Mouse (Mus musculus) neural tube, embryonic 15.5 days (tissue): ENCODE results near the gene Bcas1. TPM values are rescaled to one million over a fixed set of nuclear protein-coding genes. Genes with fewer than 3 reads are reported as not detected.
A peak's percentile ranks its signal among the peaks of the same experiment; 100 is the strongest.

Experiments used
- ATAC-seq: fragments of 200-750 bp; cut with Nextera tagmentation; 2 replicates; pipeline ENCODE4 v1.8.0; 2017; ENCODE audit warnings: mild to moderate bottlenecking, moderate TSS enrichment, moderate library complexity; ENCODE audit not compliant: low FRiP score
- H3K27ac ChIP-seq: fragments of 300-500 bp; sonication (generic); replicated peaks from 2 replicates; pipeline ENCODE4 v1.5.1; 2015; ENCODE audit warnings: mild to moderate bottlenecking, inconsistent platforms
- H3K27me3 ChIP-seq: fragments of 300-500 bp; sonication (generic); replicated peaks from 2 replicates; pipeline ENCODE4 v1.6.1; 2015; ENCODE audit warnings: inconsistent platforms
- H3K36me3 ChIP-seq: fragments of 300-500 bp; sonication (generic); 2 replicates; pipeline ENCODE4 v1.6.1; 2015; ENCODE audit warnings: inconsistent platforms
- H3K4me1 ChIP-seq: fragments of 300-500 bp; sonication (generic); 2 replicates; pipeline ENCODE4 v1.6.1; 2015; ENCODE audit warnings: inconsistent platforms
- H3K4me2 ChIP-seq: fragments of 300-500 bp; sonication (generic); 2 replicates; pipeline ENCODE4 v1.6.1; 2015; ENCODE audit warnings: inconsistent platforms, mild to moderate bottlenecking, moderate library complexity
- H3K4me3 ChIP-seq: fragments of 300-500 bp; sonication (generic); replicated peaks from 2 replicates; pipeline ENCODE4 v1.5.1; 2015; ENCODE audit warnings: mild to moderate bottlenecking, inconsistent platforms
- H3K9ac ChIP-seq: fragments of 300-500 bp; sonication (generic); replicated peaks from 2 replicates; pipeline ENCODE4 v1.6.1; 2015; ENCODE audit warnings: mild to moderate bottlenecking, inconsistent platforms
- H3K9me3 ChIP-seq: fragments of 300-500 bp; sonication (generic); replicated peaks from 2 replicates; pipeline ENCODE4 v1.6.1; 2016; ENCODE audit warnings: inconsistent platforms
- WGBS: fragments of 180-500 bp; shearing (Covaris S2); methylation state at CpG from one replicate; pipeline ENCODE4 v1.1.7; 2015; ENCODE audit warnings: mixed read lengths; 5-methylcytosine and 5-hydroxymethylcytosine counted together
- polyA plus RNA-seq: library from polyadenylated mRNA; unstranded; fragments of >200 nt; fragmentation: Nextera tagmentation; extraction: Ambion mirVana; gene quantifications from 2 replicates; pipeline ENCODE4 v1.2.1, GENCODE M21; 2015

Bcas1 gene
- polyA plus RNA-seq, 1 experiment from 2014 or later = 10.6 TPM

DNA sequence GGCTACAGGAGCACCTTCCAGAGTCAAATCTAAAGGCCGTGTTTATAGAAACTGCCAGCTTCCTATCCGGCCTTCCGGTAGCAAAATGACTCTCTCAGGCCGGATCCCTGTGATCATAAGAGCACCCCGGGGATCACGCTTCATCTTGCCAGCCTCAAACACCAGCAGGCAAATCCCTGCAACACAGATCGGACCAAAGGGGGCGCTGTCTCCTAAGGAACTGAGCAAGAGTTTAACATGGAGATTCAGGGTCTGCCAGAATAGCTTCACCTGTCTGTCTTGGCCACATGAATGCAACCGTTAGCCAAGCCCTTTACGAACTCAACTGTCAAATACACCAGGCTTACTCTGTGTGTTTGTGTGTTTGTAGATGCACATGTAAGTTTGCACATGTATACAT, 8.9 kb downstream of the Bcas1 start:
- whole genome bisulfite sequencing = 48% methylated on average over 10 of the region's 10 CpGs
- H3K4me3 ChIP-seq = no peak overlapping the region
- H3K4me2 ChIP-seq = no peak overlapping the region
- ATAC-seq = no peak
- H3K27me3 ChIP-seq = peaks cover 2% of the 10 kb centered on the region; the same call in 1 of the 2 replicates
- no peaks in the 10 kb centered on the region for H3K9me3 ChIP-seq
- no peak overlapping the region for H3K27ac ChIP-seq
- H3K4me1 ChIP-seq = peaks cover 3% of the 10 kb centered on the region; the same call in 1 of the 2 replicates
- H3K9ac ChIP-seq = no peak overlapping the region
- no peaks in the 10 kb centered on the region for H3K36me3 ChIP-seq

DNA sequence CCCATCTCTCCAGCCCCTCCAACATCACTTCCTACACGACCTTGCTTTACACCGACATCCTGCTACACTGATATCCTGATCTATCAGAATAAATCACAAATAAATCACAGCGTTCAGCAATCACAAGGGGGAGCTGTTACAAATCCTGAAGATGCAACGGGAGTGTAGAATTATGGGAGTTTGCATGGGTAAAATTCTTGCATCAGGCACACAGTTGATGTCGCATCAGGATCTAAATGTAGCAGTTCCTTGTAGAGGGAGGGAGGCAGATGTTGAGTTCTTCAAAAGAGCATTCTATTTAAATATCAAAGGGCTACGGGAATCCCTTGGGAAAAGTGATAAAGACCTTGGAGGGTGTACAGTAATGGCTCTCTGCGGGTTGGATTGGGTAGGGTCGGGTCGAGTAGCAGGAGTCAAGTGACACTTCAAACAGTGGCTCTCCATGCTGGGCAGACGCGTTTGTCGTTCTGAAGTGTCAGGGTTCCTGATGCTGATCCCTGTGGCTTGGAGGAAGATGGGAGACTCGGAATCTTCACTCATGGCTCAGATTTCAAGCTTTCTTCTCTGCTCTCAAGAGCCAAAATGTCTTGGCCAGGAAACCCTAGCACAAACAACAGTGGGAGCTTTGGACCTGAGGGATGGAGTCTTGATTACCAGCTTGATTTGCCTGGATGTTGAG, 16.0 kb downstream of the Bcas1 start:
- Histone ChIP-seq H3K27me3 (peaks cover 6% of the 10 kb centered on the region; the same call in 1 of the 2 replicates), H3K4me1 (peaks cover 18% of the 10 kb centered on the region), H3K9me3 (no peaks in the 10 kb centered on the region), H3K27ac (no peak overlapping the region), H3K9ac (no peak overlapping the region), H3K4me3 (peak overlapping the region; percentile 9; the same call in 1 of the 2 replicates), H3K36me3 (no peaks in the 10 kb centered on the region), H3K4me2 (peak overlapping the region; percentile 45)
- ATAC-seq = no peak
- 11% methylated on average over 13 of the region's 13 CpGs for WGBS

DNA sequence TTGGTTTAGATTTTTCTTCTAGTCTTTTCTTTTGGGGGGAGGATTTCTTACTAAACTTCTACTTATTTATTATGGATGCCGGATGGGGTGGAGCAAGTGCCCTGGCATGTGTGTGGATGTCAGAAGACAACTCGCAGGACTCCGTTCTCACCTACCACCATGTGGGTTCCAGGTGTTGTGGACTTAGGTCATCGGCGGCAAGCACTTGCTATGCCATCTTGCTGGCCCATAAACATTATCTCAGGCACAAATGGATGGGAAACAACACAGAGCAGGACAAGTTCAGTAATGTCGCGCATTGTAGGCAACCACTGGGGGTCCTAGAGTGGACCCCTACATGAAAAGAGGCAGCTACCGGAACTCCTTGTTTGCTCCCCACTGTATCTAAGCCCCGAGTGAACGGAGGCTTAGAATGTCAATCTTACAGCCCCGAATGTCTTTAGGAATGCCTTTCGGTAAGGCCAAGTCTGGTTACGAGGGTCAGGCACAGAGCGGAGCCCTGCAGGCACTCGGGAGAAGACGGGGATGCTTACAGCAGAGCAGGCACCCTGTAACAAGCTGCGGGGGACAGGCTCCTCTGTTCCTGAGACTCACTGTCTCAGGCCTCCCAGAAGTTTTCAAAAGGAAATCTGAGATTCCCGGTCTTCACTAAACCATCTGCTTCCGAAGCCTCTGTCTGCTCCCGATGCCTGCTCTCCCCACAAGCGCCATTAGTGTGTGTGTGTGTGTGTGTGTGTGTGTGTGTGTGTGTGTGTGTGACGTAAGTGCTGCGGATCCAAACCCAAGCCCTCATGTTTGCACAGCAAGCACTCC, 16.8 kb downstream of the Bcas1 start:
- H3K4me1 ChIP-seq = peaks cover 25% of the 10 kb centered on the region
- no peaks in the 10 kb centered on the region for H3K9me3 ChIP-seq
- H3K27me3 ChIP-seq = peaks cover 6% of the 10 kb centered on the region; the same call in 1 of the 2 replicates
- H3K4me3 ChIP-seq = peak overlapping the region; percentile 9; the same call in 1 of the 2 replicates
- H3K4me2 ChIP-seq = peak overlapping the region; percentile 45
- 30% methylated on average over 23 of the region's 23 CpGs for WGBS
- no peaks in the 10 kb centered on the region for H3K36me3 ChIP-seq
- ATAC-seq = no peak
- no peak overlapping the region for H3K27ac ChIP-seq
- no peak overlapping the region for H3K9ac ChIP-seq

DNA sequence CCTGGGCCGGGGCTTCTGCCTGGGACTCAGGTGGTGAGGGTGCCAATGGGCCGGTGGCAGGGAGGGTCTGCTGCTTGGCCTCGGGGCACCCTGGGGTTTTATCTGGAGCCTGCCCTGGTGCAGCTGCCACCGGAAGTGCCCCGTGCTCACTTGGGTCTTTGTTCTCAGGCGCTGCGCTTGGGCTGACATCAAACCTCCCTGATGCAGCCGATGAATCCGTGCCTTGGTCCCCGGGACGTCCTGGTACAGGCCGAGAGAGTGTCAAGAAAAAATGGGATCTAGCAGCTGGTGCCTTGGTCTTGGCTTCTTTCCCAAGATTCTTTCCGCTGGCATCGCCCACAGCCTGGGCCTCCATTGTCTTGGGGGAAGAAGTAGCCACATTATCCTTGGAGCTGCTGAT, 21.2 kb downstream of the Bcas1 start:
- Histone ChIP-seq H3K27ac (peak overlapping the region; percentile 23; the same call in 1 of the 2 replicates), H3K4me2 (peak overlapping the region; percentile 19), H3K4me1 (peaks cover 45% of the 10 kb centered on the region), H3K4me3 (no peak overlapping the region), H3K27me3 (peaks cover 6% of the 10 kb centered on the region; the same call in 1 of the 2 replicates), H3K9ac (no peak overlapping the region), H3K36me3 (no peaks in the 10 kb centered on the region), H3K9me3 (no peaks in the 10 kb centered on the region)
- no peak for ATAC-seq
- WGBS = 40% methylated on average over 14 of the region's 14 CpGs

DNA sequence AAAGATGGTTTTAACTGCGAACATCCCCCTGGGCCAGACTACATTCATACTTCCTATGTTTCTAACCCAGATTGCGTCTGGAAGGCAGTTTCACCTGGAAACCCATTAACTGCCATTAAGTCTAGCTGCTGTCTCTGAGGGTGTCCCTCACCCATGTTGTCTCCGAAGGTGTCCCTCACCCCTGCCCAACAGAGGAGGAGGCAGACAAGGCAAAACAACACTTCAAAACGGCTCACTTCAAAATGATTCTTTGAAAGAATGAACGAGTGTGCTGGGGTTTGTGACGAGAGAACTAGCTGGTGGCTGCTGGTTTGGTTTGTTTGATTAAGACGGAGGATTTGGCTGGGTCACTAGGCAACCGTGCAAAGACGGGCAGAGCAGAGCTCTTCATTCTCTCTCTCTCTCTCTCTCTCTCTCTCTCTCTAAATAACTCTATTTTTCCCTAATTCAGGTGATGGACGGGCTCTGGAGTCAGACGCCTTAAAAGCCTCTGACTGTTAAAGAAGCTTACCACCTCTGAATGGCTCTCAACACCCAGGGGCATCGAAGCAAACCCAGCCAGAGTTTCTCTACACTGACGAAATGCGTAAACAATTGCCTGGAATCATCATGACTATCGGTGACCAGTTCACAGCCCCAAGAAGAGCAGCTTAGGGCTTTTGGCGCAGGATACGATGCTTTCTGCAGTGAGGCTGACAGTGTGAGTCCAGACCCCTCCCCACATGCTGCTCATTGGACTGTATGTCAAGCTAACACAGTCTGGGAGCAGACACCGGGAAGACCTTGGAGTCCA, 22.7 kb downstream of the Bcas1 start:
- Histone ChIP-seq H3K36me3 (no peaks in the 10 kb centered on the region), H3K27me3 (no peaks in the 10 kb centered on the region), H3K27ac (peak overlapping the region; percentile 70), H3K4me3 (peak overlapping the region; percentile 5; the same call in 1 of the 2 replicates), H3K4me1 (peaks cover 47% of the 10 kb centered on the region), H3K9me3 (no peaks in the 10 kb centered on the region), H3K9ac (no peak overlapping the region), H3K4me2 (peak overlapping the region; percentile 41)
- 21% methylated on average over 18 of the region's 18 CpGs for WGBS
- no peak; the same call in 1 of the 2 replicates for ATAC-seq

DNA sequence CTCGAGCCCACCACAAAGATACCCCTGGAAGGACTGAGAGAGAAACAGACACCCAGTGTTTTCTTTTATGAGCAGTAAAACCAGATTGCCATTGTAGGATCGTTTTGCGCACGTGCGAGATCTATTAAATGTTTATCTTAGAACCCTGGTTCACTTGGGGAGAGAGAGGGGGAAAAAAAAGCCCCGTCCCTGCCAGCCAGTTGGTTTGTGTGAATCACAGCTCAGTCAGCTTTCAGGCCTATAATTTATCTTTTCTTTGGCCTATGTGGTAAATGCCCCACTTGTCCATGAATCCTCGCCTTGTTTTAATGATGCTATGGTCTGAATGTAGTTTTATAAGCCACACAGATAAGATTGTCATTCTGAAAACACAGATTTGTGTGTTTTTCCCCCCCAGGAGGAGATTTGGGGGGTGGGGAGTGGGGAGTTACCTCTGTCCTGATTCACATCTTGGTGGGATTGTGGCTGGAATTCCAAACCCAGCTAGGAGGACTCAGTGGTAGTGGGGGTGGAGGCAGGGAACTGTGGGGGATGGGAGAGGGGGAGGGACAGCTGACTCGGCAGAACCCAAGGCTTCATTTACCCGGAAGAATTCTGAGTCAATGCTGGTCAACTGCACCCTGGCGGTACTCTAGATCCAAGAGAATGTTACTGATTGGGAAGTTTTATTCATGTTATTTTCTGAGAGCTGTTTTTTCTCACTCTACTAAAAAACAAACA, 23.8 kb downstream of the Bcas1 start:
- Histone ChIP-seq H3K4me2 (0 out of 2 replicates have a peak overlapping the region, but pooled peaks have one; percentile 3), H3K4me3 (no peak overlapping the region), H3K9ac (0 out of 2 replicates have a peak overlapping the region, but pooled peaks have one; percentile 9), H3K36me3 (no peaks in the 10 kb centered on the region), H3K27me3 (no peaks in the 10 kb centered on the region), H3K9me3 (no peaks in the 10 kb centered on the region), H3K4me1 (peaks cover 47% of the 10 kb centered on the region), H3K27ac (peak overlapping the region; percentile 23; the same call in 1 of the 2 replicates)
- ATAC-seq = no peak
- WGBS = 24% methylated on average over 10 of the region's 10 CpGs

DNA sequence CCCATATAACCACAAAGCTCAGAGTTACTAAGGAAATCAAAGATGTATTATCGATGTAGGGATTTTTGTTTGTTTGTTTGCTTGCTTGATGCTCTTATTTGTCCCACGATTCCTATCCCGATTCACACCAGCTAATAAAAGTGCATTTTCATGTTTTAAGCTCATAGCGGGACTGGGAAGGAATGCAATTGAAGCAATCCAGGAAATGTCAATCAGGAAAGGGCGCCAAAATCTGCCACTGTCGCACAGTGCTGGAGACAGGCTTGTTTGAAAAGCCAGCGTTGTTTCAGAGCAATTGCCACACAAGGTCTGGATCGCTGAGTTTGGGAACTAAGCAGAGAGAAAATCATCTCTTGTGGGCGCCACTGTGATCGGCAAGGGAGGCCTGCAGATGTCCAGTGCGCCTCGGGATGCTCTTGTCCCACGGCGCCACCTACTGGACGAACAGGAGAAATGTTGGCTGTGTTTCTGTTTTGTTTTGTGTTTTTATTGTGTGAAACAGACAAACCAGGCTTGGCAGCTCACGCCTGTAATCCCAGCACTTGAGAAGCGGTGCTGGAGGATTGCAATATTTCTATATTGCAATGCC, 26.3 kb downstream of the Bcas1 start:
- Histone ChIP-seq H3K27me3 (no peaks in the 10 kb centered on the region), H3K4me2 (peak overlapping the region; percentile 63), H3K9ac (peak overlapping the region; percentile 37; the same call in 1 of the 2 replicates), H3K4me3 (peak overlapping the region; percentile 32), H3K9me3 (no peaks in the 10 kb centered on the region), H3K27ac (peak overlapping the region; percentile 67), H3K36me3 (no peaks in the 10 kb centered on the region), H3K4me1 (peaks cover 42% of the 10 kb centered on the region)
- WGBS = under 1% methylated on average over 17 of the region's 17 CpGs
- ATAC-seq = peak; percentile 62

DNA sequence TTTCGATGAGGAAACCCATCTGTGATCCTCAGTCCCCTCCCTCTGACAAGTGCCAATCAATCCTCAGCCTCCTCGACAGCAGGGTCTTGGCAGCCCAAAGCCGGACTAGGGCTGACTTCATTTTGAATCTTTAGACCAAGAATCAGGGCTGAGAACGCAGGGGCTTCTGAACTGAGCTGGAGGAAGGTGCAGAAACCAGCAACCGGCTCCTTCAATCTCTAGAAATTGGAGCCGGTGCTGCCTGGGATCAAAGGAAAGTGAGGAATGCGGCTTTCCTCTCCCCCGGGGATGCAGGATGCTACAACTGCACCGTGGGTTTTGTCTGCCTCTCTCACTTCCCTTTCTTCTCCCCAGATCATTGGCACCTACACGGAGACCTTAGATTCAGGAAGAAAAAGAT, 27.0 kb downstream of the Bcas1 start:
- peaks cover 39% of the 10 kb centered on the region for H3K4me1 ChIP-seq
- peak overlapping the region; percentile 63 for H3K4me2 ChIP-seq
- WGBS = 5% methylated on average over 10 of the region's 10 CpGs
- H3K27ac ChIP-seq = no peak overlapping the region
- no peaks in the 10 kb centered on the region for H3K9me3 ChIP-seq
- H3K9ac ChIP-seq = peak overlapping the region; percentile 37; the same call in 1 of the 2 replicates
- H3K27me3 ChIP-seq = no peaks in the 10 kb centered on the region
- H3K4me3 ChIP-seq = peak overlapping the region; percentile 32; the same call in 1 of the 2 replicates
- no peaks in the 10 kb centered on the region for H3K36me3 ChIP-seq
- no peak for ATAC-seq

DNA sequence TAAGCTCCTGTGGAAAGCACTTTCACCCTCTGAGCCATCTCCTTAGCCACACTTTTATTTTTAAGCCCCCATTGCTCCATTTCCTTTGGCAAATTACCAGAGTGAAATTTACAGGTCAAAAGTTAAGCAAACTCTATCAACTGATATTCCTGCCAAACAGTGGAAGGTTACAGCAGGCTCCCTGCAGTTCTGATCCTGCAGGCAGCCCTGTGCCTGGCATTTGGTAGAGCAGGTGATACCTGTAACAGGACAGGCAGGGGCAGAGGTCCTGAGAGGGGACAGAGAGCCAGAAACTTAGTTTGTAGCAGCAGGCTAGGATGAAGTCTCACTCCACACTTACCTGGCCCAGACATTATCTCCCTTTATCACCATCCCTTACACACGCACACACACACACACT, 35.7 kb downstream of the Bcas1 start:
- Histone ChIP-seq H3K36me3 (no peaks in the 10 kb centered on the region), H3K4me1 (no peaks in the 10 kb centered on the region), H3K9me3 (no peaks in the 10 kb centered on the region), H3K4me2 (no peak overlapping the region), H3K4me3 (no peak overlapping the region), H3K9ac (no peak overlapping the region), H3K27me3 (no peaks in the 10 kb centered on the region), H3K27ac (no peak overlapping the region)
- ATAC-seq = no peak
- WGBS = 97% methylated on average over 1 of the region's 1 CpGs

DNA sequence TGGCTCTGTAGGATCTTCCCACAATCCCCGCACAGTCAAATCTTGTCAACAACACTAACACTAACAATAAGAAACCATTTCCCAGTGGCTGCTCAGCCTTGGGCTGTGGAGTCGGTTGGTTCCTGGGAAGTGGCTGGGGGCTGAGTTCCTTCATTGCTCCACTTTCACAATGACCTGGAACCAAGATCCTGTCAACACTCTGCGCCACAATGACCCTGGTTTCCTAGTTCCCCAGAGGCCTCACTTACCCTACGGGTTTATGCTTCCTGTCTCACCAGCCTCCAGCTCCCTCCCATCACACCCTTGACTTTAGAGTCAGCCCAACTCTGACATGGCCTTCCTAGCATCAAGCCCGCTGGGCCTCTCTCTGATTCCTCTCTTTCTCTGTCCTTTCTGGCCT, 39.3 kb downstream of the Bcas1 start:
- no peak overlapping the region for H3K9ac ChIP-seq
- H3K4me1 ChIP-seq = no peaks in the 10 kb centered on the region
- no peak overlapping the region for H3K4me2 ChIP-seq
- no peaks in the 10 kb centered on the region for H3K9me3 ChIP-seq
- H3K27ac ChIP-seq = no peak overlapping the region
- 89% methylated on average over 5 of the region's 5 CpGs for WGBS
- no peaks in the 10 kb centered on the region for H3K36me3 ChIP-seq
- no peaks in the 10 kb centered on the region for H3K27me3 ChIP-seq
- ATAC-seq = no peak
- H3K4me3 ChIP-seq = no peak overlapping the region
